Mouse (Mus musculus) lung, adult 2 months (tissue): ENCODE results near the gene Dapk1.

Source experiments
- CTCF ChIP-seq: fragments of 200-500 bp; IDR thresholded peaks from 2 replicates; pipeline ENCODE4 v1.5.1; 2011; ENCODE audit warnings: mild to moderate bottlenecking, low read length, control low read depth; ENCODE audit not compliant: insufficient read depth
- POLR2A ChIP-seq: fragments of 200-500 bp; IDR thresholded peaks from 2 replicates; pipeline ENCODE4 v1.6.1; 2011; ENCODE audit warnings: low read depth, mild to moderate bottlenecking, control low read depth, low read length, borderline replicate concordance; ENCODE audit errors: extremely low read depth

DNA sequence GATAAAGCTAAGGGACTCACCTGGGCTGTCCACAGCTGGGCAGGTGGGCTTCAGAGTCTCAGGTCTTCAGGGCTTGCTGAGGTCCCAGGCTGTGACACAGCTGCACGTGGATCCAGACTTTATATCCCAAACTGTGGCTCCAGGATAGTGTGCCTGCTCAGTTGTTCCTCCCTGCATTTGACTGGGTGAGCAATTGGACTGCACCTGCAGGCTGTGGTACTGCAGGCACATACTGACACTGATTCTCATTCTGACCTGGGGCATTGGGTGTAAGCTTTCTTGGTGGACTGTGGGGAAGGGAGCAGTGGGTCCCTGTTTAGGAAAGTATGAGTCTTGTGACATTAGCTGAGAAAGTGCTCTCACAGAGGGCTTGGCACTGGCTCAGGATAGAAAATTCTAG lies 201.0 kb downstream of the Dapk1 start, which contains the start of gene Ctsll3:
- TF ChIP-seq CTCF: no peak
- TF ChIP-seq POLR2A: no peak
